ENCODE assay signal across 8 mouse cellular contexts in the genomic region with DNA sequence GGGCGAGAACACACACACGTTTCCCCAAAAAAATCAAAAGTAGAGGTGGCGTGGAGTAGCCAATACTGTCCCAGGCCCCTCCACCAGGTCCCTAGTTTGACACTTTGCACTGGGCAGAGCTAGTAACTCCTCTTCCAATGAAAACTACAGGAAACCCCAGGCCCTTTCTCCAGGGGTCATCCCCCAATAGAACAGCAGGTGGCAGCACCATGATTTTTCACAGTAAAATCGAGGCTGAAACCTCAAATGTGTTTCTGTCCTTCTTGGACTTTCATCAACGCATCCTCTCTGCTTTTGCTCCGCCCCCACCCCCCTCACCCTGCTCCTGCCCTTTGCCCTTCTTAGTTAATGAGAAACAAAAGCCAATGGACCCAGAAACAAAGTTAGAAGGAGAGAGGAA. TPM values are rescaled to one million over a fixed set of nuclear protein-coding genes. Genes with fewer than 3 reads are reported as not detected.
DNase-seq lines count a peak whose midpoint lies in the region; ATAC-seq and TF ChIP-seq lines count a peak whose summit lies in the region.

No protein-coding gene starts in this region.

- no peak overlapping the region for H3K4me2 ChIP-seq in forebrain, postnatal 0 days (ENCODE audit: low read depth)
- H3K4me2 ChIP-seq in forebrain, embryonic 15.5 days (replicated peaks) = no peak overlapping the region
- H3K4me2 ChIP-seq in lung, embryonic 14.5 days = no peak overlapping the region

- H3K27me3 ChIP-seq in forebrain, postnatal 0 days (ENCODE audit: insufficient read depth, low read length) = no peaks in the 10 kb centered on the region
- no peaks in the 10 kb centered on the region for H3K27me3 ChIP-seq in forebrain, embryonic 15.5 days
- no peaks in the 10 kb centered on the region for H3K27me3 ChIP-seq in testis, adult 2 months (ENCODE audit: control insufficient read depth, insufficient read depth, low read length)
- H3K27me3 ChIP-seq in lung, embryonic 14.5 days (ENCODE audit: insufficient read depth, low read length) = no peaks in the 10 kb centered on the region
- no peaks in the 10 kb centered on the region for H3K27me3 ChIP-seq in splenic B cell, adult 2 months (ENCODE audit: control insufficient read depth, insufficient read depth, low read length, poor library complexity, severe bottlenecking)

- H3K9me3 ChIP-seq in forebrain, postnatal 0 days (ENCODE audit: low read length) = no peaks in the 10 kb centered on the region
- no peaks in the 10 kb centered on the region for H3K9me3 ChIP-seq in forebrain, embryonic 15.5 days
- no peaks in the 10 kb centered on the region for H3K9me3 ChIP-seq in lung, embryonic 14.5 days (ENCODE audit: low read depth, low read length)

- WGBS in forebrain, postnatal 0 days = 31% methylated on average over 6 of the region's 6 CpGs
- 27% methylated on average over 6 of the region's 6 CpGs for WGBS in forebrain, embryonic 15.5 days
- WGBS in lung, embryonic 14.5 days = 29% methylated on average over 6 of the region's 6 CpGs

- peak; percentile 46 for DNase-seq in forebrain, postnatal 0 days
- no peak for DNase-seq in testis, postnatal 14 days (ENCODE audit: low spot score)
- DNase-seq in cerebellum, postnatal 14 days = peak; percentile 60 to 75
- peak; percentile 76 for DNase-seq in kidney, adult 11 months
- DNase-seq in lung, embryonic 14.5 days = peak; percentile 78
- DNase-seq in splenic B cell, adult 2 months (ENCODE audit: low read depth, low spot score) = peak; percentile 47

- no peak overlapping the region for H3K27ac ChIP-seq in forebrain, postnatal 0 days (ENCODE audit: low read depth, low read length)
- H3K27ac ChIP-seq in forebrain, embryonic 15.5 days (replicated peaks) = no peak overlapping the region
- H3K27ac ChIP-seq in testis, adult 2 months (ENCODE audit: control insufficient read depth, insufficient read depth, low read depth, low read length) = no peak overlapping the region
- H3K27ac ChIP-seq in lung, embryonic 14.5 days (ENCODE audit: low read depth) = no peak overlapping the region

- TF ChIP-seq POLR2A in testis, adult 2 months (IDR thresholded peaks at IDR 0.05; ENCODE audit: control insufficient read depth, low read depth, low read length) = no peak

- 0 out of 2 replicates have a peak, but pooled peaks have one; percentile 21 for ATAC-seq in forebrain, postnatal 0 days
- ATAC-seq in forebrain, embryonic 15.5 days (replicated peaks) = no peak
- peak; percentile 22; the same call in 1 of the 2 replicates for ATAC-seq in lung, embryonic 14.5 days (ENCODE audit: insufficient read depth)

- no peak overlapping the region for H3K4me3 ChIP-seq in forebrain, postnatal 0 days (ENCODE audit: low read depth, low read length)
- no peak overlapping the region for H3K4me3 ChIP-seq in forebrain, embryonic 15.5 days
- H3K4me3 ChIP-seq in testis, adult 2 months (ENCODE audit: control insufficient read depth, low read depth, low read length) = peak overlapping the region; percentile 36
- no peak overlapping the region for H3K4me3 ChIP-seq in lung, embryonic 14.5 days (ENCODE audit: low read depth, low read length)

- no peaks in the 10 kb centered on the region for H3K36me3 ChIP-seq in forebrain, postnatal 0 days (ENCODE audit: insufficient read depth)
- no peaks in the 10 kb centered on the region for H3K36me3 ChIP-seq in forebrain, embryonic 15.5 days
- H3K36me3 ChIP-seq in testis, adult 2 months (ENCODE audit: control insufficient read depth, insufficient read depth, low read length) = no peaks in the 10 kb centered on the region
- no peaks in the 10 kb centered on the region for H3K36me3 ChIP-seq in lung, embryonic 14.5 days (ENCODE audit: insufficient read depth)
- H3K36me3 ChIP-seq in splenic B cell, adult 2 months (ENCODE audit: control insufficient read depth, insufficient read depth, low read length, poor library complexity, severe bottlenecking) = no peaks in the 10 kb centered on the region

- no peaks in the 10 kb centered on the region for H3K4me1 ChIP-seq in forebrain, postnatal 0 days (ENCODE audit: insufficient read depth)
- H3K4me1 ChIP-seq in forebrain, embryonic 15.5 days = no peaks in the 10 kb centered on the region
- peaks cover 5% of the 10 kb centered on the region for H3K4me1 ChIP-seq in testis, adult 2 months (ENCODE audit: control insufficient read depth, insufficient read depth, low read length)
- 0 out of 2 replicates have a peak, but pooled peaks cover 5% of the 10 kb centered on the region for H3K4me1 ChIP-seq in lung, embryonic 14.5 days (ENCODE audit: insufficient read depth)

- peak; percentile 72 for TF ChIP-seq CTCF in forebrain, postnatal 0 days (IDR thresholded peaks at IDR 0.05; ENCODE audit: low read depth)
- no peak for TF ChIP-seq CTCF in testis, adult 2 months (IDR thresholded peaks at IDR 0.05; ENCODE audit: control insufficient read depth, insufficient read depth, insufficient replicate concordance, low read depth, low read length)
- TF ChIP-seq CTCF in lung, embryonic 14.5 days (IDR thresholded peaks at IDR 0.05; ENCODE audit: low read depth) = peak; percentile 66

- no peak overlapping the region for H3K9ac ChIP-seq in forebrain, postnatal 0 days
- no peak overlapping the region for H3K9ac ChIP-seq in forebrain, embryonic 15.5 days (replicated peaks)
- no peak overlapping the region for H3K9ac ChIP-seq in lung, embryonic 14.5 days

RNA-seq across cellular contexts. Expression of gene C1rl, which starts 11.3 kb away (rescaled TPM):
- total RNA-seq in forebrain, postnatal 0 days (2014; rRNA removed) = 0.48 TPM in 1 of 2 replicates, not detected in the other
- polyA plus RNA-seq in forebrain, postnatal 0 days (2015; fragmentation: Nextera tagmentation; extraction: Ambion mirVana) = 0.19 and 0.22 TPM in 2 replicates
- 0.06 and 0.08 TPM in 2 replicates for polyA plus RNA-seq in forebrain, embryonic 15.5 days (2015; fragmentation: Nextera tagmentation; extraction: Ambion mirVana)
- 0.64 and 0.89 TPM in 2 replicates for polyA plus RNA-seq in testis, adult 2 months (2012; rRNA removed)
- 0.66 and 0.78 TPM in 2 replicates for polyA plus RNA-seq in lung, embryonic 14.5 days (2014; fragmentation: Nextera tagmentation; extraction: Ambion mirVana)

RNA-seq across cellular contexts. Expression of gene Clstn3, which starts 17.0 kb away (rescaled TPM):
- total RNA-seq in forebrain, postnatal 0 days (2014; rRNA removed) = 167 and 223 TPM in 2 replicates
- 97.3 and 134 TPM in 2 replicates for polyA plus RNA-seq in forebrain, postnatal 0 days (2015; fragmentation: Nextera tagmentation; extraction: Ambion mirVana)
- polyA plus RNA-seq in forebrain, embryonic 15.5 days (2015; fragmentation: Nextera tagmentation; extraction: Ambion mirVana) = 54.7 and 62.1 TPM in 2 replicates
- 4.4 and 4.7 TPM in 2 replicates for polyA plus RNA-seq in testis, adult 2 months (2012; rRNA removed)
- 1.9 and 2.0 TPM in 2 replicates for polyA plus RNA-seq in lung, embryonic 14.5 days (2014; fragmentation: Nextera tagmentation; extraction: Ambion mirVana)

RNA-seq across cellular contexts. Expression of gene C1ra, which starts 30.6 kb away (rescaled TPM):
- total RNA-seq in forebrain, postnatal 0 days (2014; rRNA removed) = 0.23 and 1.1 TPM in 2 replicates
- polyA plus RNA-seq in forebrain, postnatal 0 days (2015; fragmentation: Nextera tagmentation; extraction: Ambion mirVana) = 0.49 and 0.58 TPM in 2 replicates
- polyA plus RNA-seq in forebrain, embryonic 15.5 days (2015; fragmentation: Nextera tagmentation; extraction: Ambion mirVana) = 0.14 and 0.43 TPM in 2 replicates
- 4.3 and 5.5 TPM in 2 replicates for polyA plus RNA-seq in testis, adult 2 months (2012; rRNA removed)
- 1.9 TPM in 2 replicates for polyA plus RNA-seq in lung, embryonic 14.5 days (2014; fragmentation: Nextera tagmentation; extraction: Ambion mirVana)
